Mouse (Mus musculus) ES-Bruce4 (cell line): Measurements from ENCODE around the gene Lyst. TPM values are rescaled to one million over a fixed set of nuclear protein-coding genes. Genes with fewer than 3 reads are reported as not detected.

Experiments
- H3K27ac ChIP-seq: 2 replicates; pipeline ENCODE4 v1.5.1; 2012; ENCODE audit warnings: low read length, inconsistent platforms; ENCODE audit not compliant: insufficient read depth
- H3K27me3 ChIP-seq: 2 replicates; pipeline ENCODE4 v1.6.1; 2012; ENCODE audit warnings: mild to moderate bottlenecking, low read length, inconsistent platforms; ENCODE audit not compliant: control insufficient read depth, poor library complexity, insufficient read depth, severe bottlenecking
- H3K36me3 ChIP-seq: 2 replicates; pipeline ENCODE4 v1.6.1; 2012; ENCODE audit warnings: inconsistent platforms, mild to moderate bottlenecking, low read length, moderate library complexity; ENCODE audit not compliant: control insufficient read depth, poor library complexity, insufficient read depth, severe bottlenecking
- H3K4me1 ChIP-seq: one replicate; pipeline ENCODE4 v1.8.1; 2011; ENCODE audit warnings: low read length; ENCODE audit not compliant: control insufficient read depth, insufficient read depth
- H3K4me3 ChIP-seq: 2 replicates; pipeline ENCODE4 v1.5.1; 2011; ENCODE audit warnings: low read depth, mild to moderate bottlenecking, low read length
- H3K9ac ChIP-seq: 2 replicates; pipeline ENCODE4 v1.6.1; 2012; ENCODE audit warnings: low read depth, mild to moderate bottlenecking, inconsistent platforms; ENCODE audit not compliant: poor library complexity, severe bottlenecking
- H3K9me3 ChIP-seq: replicated peaks from 2 replicates; pipeline ENCODE4 v1.6.1; 2012; ENCODE audit warnings: mild to moderate bottlenecking, low read length, inconsistent platforms; ENCODE audit not compliant: control insufficient read depth, poor library complexity, insufficient read depth, severe bottlenecking
- CTCF ChIP-seq: IDR thresholded peaks from one replicate; pipeline ENCODE4 v1.8.1; 2011; ENCODE audit warnings: low read depth, low read length
- EP300 ChIP-seq: IDR thresholded peaks from 2 replicates; pipeline ENCODE4 v1.6.1; 2011; ENCODE audit warnings: low read depth, low read length; ENCODE audit not compliant: insufficient read depth
- POLR2A ChIP-seq: IDR thresholded peaks from one replicate; pipeline ENCODE4 v1.8.1; 2011; ENCODE audit warnings: low read length; ENCODE audit not compliant: insufficient read depth
- polyA plus RNA-seq: library from polyadenylated mRNA; stranded (reverse); fragments of >200 nt; gene quantifications from 2 replicates; pipeline ENCODE4 v1.2.4, GENCODE M21; 2011; ENCODE audit warnings: low read depth; ENCODE audit not compliant: missing spikeins, insufficient read depth, insufficient read length

The Lyst gene
- polyA plus RNA-seq, 1 experiment = 9.8 TPM

DNA sequence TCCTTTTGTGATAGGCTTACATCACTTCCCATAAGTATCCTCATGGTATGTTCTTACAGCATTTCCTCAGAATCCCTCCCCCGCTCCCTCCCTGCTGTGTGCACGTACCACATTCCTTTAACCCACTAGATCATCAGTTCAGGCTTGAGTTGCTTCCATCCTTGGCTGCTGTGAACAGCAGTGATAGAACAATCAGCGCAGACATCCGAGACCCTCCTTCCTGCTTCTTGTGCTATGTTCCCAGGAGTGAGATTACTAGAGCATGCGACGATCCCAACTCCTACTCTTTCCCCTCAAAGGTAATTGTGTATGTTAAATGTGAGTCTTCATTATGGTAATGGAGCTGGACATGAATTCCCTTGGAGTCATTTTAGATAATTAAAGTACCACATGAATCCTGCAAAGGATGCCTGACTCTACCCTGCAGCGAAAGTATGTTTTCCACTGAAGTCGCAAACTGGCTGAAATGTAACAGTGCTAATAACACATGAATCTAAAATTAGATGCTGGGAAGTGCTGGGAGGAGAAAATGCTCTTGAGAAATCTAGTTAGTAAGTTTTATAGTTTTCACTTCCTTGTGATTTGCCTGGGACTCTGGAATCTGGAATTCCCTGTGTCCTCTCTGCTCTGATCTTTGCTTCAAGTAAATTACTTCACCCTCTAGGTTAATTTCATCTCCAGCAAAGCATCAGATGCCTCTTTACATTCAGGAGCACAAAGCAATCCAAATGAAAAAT is 13.6 kb upstream of the Lyst start:
- no peaks in the 10 kb centered on the region for H3K4me1 ChIP-seq
- H3K36me3 ChIP-seq = no peaks in the 10 kb centered on the region
- TF ChIP-seq CTCF = no peak
- TF ChIP-seq POLR2A = no peak
- H3K27me3 ChIP-seq = no peaks in the 10 kb centered on the region
- no peak overlapping the region for H3K27ac ChIP-seq
- H3K9ac ChIP-seq = no peak overlapping the region
- H3K4me3 ChIP-seq = no peak overlapping the region
- no peaks in the 10 kb centered on the region for H3K9me3 ChIP-seq

GRCm38 (mm10) chr13:13581988-13582387 is 8.2 kb upstream of the Lyst start:
- TF ChIP-seq EP300 = no peak
- no peak for TF ChIP-seq POLR2A
- no peak for TF ChIP-seq CTCF
- Histone ChIP-seq H3K9ac (no peak overlapping the region), H3K27me3 (no peaks in the 10 kb centered on the region), H3K27ac (no peak overlapping the region), H3K9me3 (no peaks in the 10 kb centered on the region), H3K4me1 (no peaks in the 10 kb centered on the region), H3K36me3 (no peaks in the 10 kb centered on the region), H3K4me3 (no peak overlapping the region)

- H3K36me3 ChIP-seq = no peaks in the 10 kb centered on the region
- H3K27ac ChIP-seq = no peak overlapping the region
- H3K27me3 ChIP-seq = no peaks in the 10 kb centered on the region
- no peak overlapping the region for H3K9ac ChIP-seq
- TF ChIP-seq POLR2A (no peak), CTCF (no peak), EP300 (no peak)
- H3K4me3 ChIP-seq = no peak overlapping the region
- no peaks in the 10 kb centered on the region for H3K4me1 ChIP-seq
- no peaks in the 10 kb centered on the region for H3K9me3 ChIP-seq
Measured at GRCm38 (mm10) chr13:13583473-13583872, 6.7 kb upstream of the Lyst start.

GRCm38 (mm10) chr13:13587653-13588184 is 2.5 kb upstream of the Lyst start:
- no peak overlapping the region for H3K4me3 ChIP-seq
- H3K9ac ChIP-seq = no peak overlapping the region
- TF ChIP-seq POLR2A (no peak), CTCF (no peak), EP300 (no peak)
- H3K27me3 ChIP-seq = no peaks in the 10 kb centered on the region
- no peak overlapping the region for H3K27ac ChIP-seq
- no peaks in the 10 kb centered on the region for H3K9me3 ChIP-seq
- no peaks in the 10 kb centered on the region for H3K36me3 ChIP-seq
- no peaks in the 10 kb centered on the region for H3K4me1 ChIP-seq

- Histone ChIP-seq H3K9ac (no peak overlapping the region), H3K27me3 (no peaks in the 10 kb centered on the region), H3K9me3 (no peaks in the 10 kb centered on the region), H3K4me3 (no peak overlapping the region), H3K4me1 (no peaks in the 10 kb centered on the region), H3K36me3 (no peaks in the 10 kb centered on the region), H3K27ac (no peak overlapping the region)
- TF ChIP-seq POLR2A = no peak
- no peak for TF ChIP-seq EP300
- TF ChIP-seq CTCF = no peak
Measured at GRCm38 (mm10) chr13:13588518-13588917, 1.7 kb upstream of the Lyst start.

DNA sequence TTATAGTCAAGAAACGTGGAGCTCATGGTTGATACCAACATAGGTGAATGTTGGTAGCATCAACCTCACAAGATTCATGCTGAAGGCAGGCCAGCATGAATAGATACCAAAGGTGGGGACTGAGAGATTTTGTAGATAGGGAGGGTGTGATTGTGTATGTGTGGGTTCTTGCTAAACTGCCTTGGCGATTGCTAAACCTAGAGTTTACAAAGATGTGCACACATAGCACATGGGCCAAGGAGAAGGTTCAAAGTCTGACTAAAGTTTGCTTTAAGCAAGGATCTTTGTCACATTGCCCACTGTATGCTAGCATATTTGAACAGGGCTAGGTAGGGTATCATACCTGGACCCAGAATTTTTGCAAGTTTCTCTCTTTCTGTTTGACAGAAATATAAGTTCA is 1.2 kb upstream of the Lyst start:
- Histone ChIP-seq H3K27ac (no peak overlapping the region), H3K4me3 (no peak overlapping the region), H3K9me3 (no peaks in the 10 kb centered on the region), H3K4me1 (no peaks in the 10 kb centered on the region), H3K27me3 (no peaks in the 10 kb centered on the region), H3K9ac (no peak overlapping the region), H3K36me3 (no peaks in the 10 kb centered on the region)
- TF ChIP-seq POLR2A (no peak), EP300 (no peak), CTCF (no peak)
